Mouse (Mus musculus) forebrain, postnatal 0 days (tissue): ENCODE results near the gene 2010111I01Rik. TPM values are rescaled to one million over a fixed set of nuclear protein-coding genes. Genes with fewer than 3 reads are reported as not detected.
"Not testable (repeated sequence)": the region's sequence is repeated elsewhere in the genome, so short reads cannot be mapped to it uniquely, and the experiment has no call there.

ENCODE experiments used
- ATAC-seq: fragments of 200-750 bp; cut with Nextera tagmentation; 2 replicates; pipeline ENCODE4 v1.8.0; 2017; ENCODE audit warnings: mild to moderate bottlenecking, moderate library complexity
- DNase-seq: peaks from one replicate; pipeline ENCODE4 v3.0.0-alpha.2; 2015
- H3K27ac ChIP-seq: fragments of 300-500 bp; sonication (generic); 2 replicates; pipeline ENCODE4 v1.5.1; 2014; ENCODE audit warnings: low read depth, mild to moderate bottlenecking, antibody characterized with exemption, low read length, moderate library complexity, mixed read lengths
- H3K27me3 ChIP-seq: fragments of 300-500 bp; sonication (generic); 2 replicates; pipeline ENCODE4 v1.6.1; 2014; ENCODE audit warnings: mild to moderate bottlenecking, low read length, mixed read lengths; ENCODE audit not compliant: insufficient read depth
- H3K36me3 ChIP-seq: fragments of 300-500 bp; sonication (generic); 2 replicates; pipeline ENCODE4 v1.6.1; 2014; ENCODE audit warnings: mild to moderate bottlenecking, moderate library complexity; ENCODE audit not compliant: insufficient read depth
- H3K4me1 ChIP-seq: fragments of 300-500 bp; sonication (generic); 2 replicates; pipeline ENCODE4 v1.6.1; 2014; ENCODE audit warnings: antibody characterized with exemption; ENCODE audit not compliant: insufficient read depth
- H3K4me2 ChIP-seq: fragments of 300-500 bp; sonication (generic); 2 replicates; pipeline ENCODE4 v1.6.1; 2014; ENCODE audit warnings: low read depth, mild to moderate bottlenecking, moderate library complexity
- H3K4me3 ChIP-seq: fragments of 300-500 bp; sonication (generic); 2 replicates; pipeline ENCODE4 v1.5.1; 2014; ENCODE audit warnings: low read depth, low read length, mixed read lengths
- H3K9ac ChIP-seq: fragments of 300-500 bp; sonication (generic); 2 replicates; pipeline ENCODE4 v1.6.1; 2014; ENCODE audit warnings: mild to moderate bottlenecking
- H3K9me3 ChIP-seq: fragments of 300-500 bp; sonication (generic); 2 replicates; pipeline ENCODE4 v1.6.1; 2016; ENCODE audit warnings: low read length
- CTCF ChIP-seq: sonication (generic); IDR thresholded peaks from 2 replicates; pipeline ENCODE4 v1.5.1; 2016; ENCODE audit warnings: antibody characterized with exemption, control low read depth, low read depth
- WGBS: fragments of 180-500 bp; shearing (Covaris S2); extraction: QIAGEN DNeasy Blood & Tissue Kit; methylation state at CpG from one replicate; pipeline ENCODE4 v1.1.7; 2014; 5-methylcytosine and 5-hydroxymethylcytosine counted together
- polyA plus RNA-seq: library from polyadenylated mRNA; unstranded; fragments of >200 nt; fragmentation: Nextera tagmentation; extraction: Ambion mirVana; gene quantifications from 2 replicates; pipeline ENCODE4 v1.2.1, GENCODE M21; 2015
- total RNA-seq: library from RNA; depleted of rRNA; stranded (reverse); fragments of >200 nt; gene quantifications from 2 replicates; pipeline ENCODE4 v1.2.3, GENCODE M21; 2014

2010111I01Rik gene
- total and polyA plus RNA-seq, 2 experiments from 2014 or later, result 20.3 to 47.8 TPM

GRCm38 (mm10) chr13:62993543-62994477 is 29.1 kb downstream of the 2010111I01Rik start:
- no peak overlapping the region for H3K4me3 ChIP-seq
- no peaks in the 10 kb centered on the region for H3K4me1 ChIP-seq
- H3K9me3 ChIP-seq, result no peaks in the 10 kb centered on the region
- H3K4me2 ChIP-seq, result no peak overlapping the region
- 78% methylated on average over 5 of the region's 5 CpGs for WGBS
- H3K36me3 ChIP-seq, result no peaks in the 10 kb centered on the region
- DNase-seq (no peak), ATAC-seq (no peak)
- no peak for TF ChIP-seq CTCF
- no peak overlapping the region for H3K27ac ChIP-seq
- H3K9ac ChIP-seq, result no peak overlapping the region
- no peaks in the 10 kb centered on the region for H3K27me3 ChIP-seq

GRCm38 (mm10) chr13:62996767-62997166 is 32.1 kb downstream of the 2010111I01Rik start:
- Histone ChIP-seq H3K36me3 (no peaks in the 10 kb centered on the region), H3K27me3 (no peaks in the 10 kb centered on the region), H3K4me1 (no peaks in the 10 kb centered on the region), H3K4me2 (no peak overlapping the region), H3K9me3 (no peaks in the 10 kb centered on the region), H3K4me3 (no peak overlapping the region), H3K9ac (no peak overlapping the region), H3K27ac (no peak overlapping the region)
- no peak for ATAC-seq
- DNase-seq, result no peak
- whole genome bisulfite sequencing, result 86% methylated on average over 2 of the region's 2 CpGs
- TF ChIP-seq CTCF, result no peak

- not testable (repeated sequence) for ATAC-seq, H3K36me3 ChIP-seq, H3K27ac ChIP-seq, H3K9ac ChIP-seq, DNase-seq, H3K4me1 ChIP-seq, H3K4me2 ChIP-seq, H3K4me3 ChIP-seq, H3K27me3 ChIP-seq, H3K9me3 ChIP-seq
- WGBS, result 92% methylated on average over 3 of the region's 3 CpGs
These were observed 42.8 kb downstream of the 2010111I01Rik start for GRCm38 (mm10) chr13:63007491-63007890.

- Histone ChIP-seq H3K36me3 (no peaks in the 10 kb centered on the region), H3K27ac (no peak overlapping the region), H3K27me3 (no peaks in the 10 kb centered on the region), H3K9me3 (no peaks in the 10 kb centered on the region), H3K4me2 (no peak overlapping the region), H3K9ac (no peak overlapping the region), H3K4me1 (no peaks in the 10 kb centered on the region), H3K4me3 (no peak overlapping the region)
- no peak for TF ChIP-seq CTCF
- ATAC-seq (peak; percentile 60), DNase-seq (no peak)
- 76% methylated on average over 2 of the region's 2 CpGs for WGBS
These were observed 45.8 kb downstream of the 2010111I01Rik start for GRCm38 (mm10) chr13:63010345-63011090.

GRCm38 (mm10) chr13:63014353-63014752 is 49.7 kb downstream of the 2010111I01Rik start:
- no peak for TF ChIP-seq CTCF
- H3K9me3 ChIP-seq, result no peaks in the 10 kb centered on the region
- no peaks in the 10 kb centered on the region for H3K27me3 ChIP-seq
- 50% methylated on average over 1 of the region's 1 CpGs for WGBS
- DNase-seq (no peak), ATAC-seq (peak; percentile 37; the same call in 1 of the 2 replicates)
- H3K4me2 ChIP-seq, result no peak overlapping the region
- H3K9ac ChIP-seq, result no peak overlapping the region
- H3K4me1 ChIP-seq, result no peaks in the 10 kb centered on the region
- H3K4me3 ChIP-seq, result no peak overlapping the region
- no peak overlapping the region for H3K27ac ChIP-seq
- no peaks in the 10 kb centered on the region for H3K36me3 ChIP-seq

GRCm38 (mm10) chr13:63015362-63015761 is 50.7 kb downstream of the 2010111I01Rik start:
- 65% methylated on average over 4 of the region's 4 CpGs for WGBS
- DNase-seq (no peak), ATAC-seq (peak; percentile 58; the same call in 1 of the 2 replicates)
- H3K9ac ChIP-seq, result no peak overlapping the region
- no peaks in the 10 kb centered on the region for H3K27me3 ChIP-seq
- H3K9me3 ChIP-seq, result no peaks in the 10 kb centered on the region
- H3K4me1 ChIP-seq, result no peaks in the 10 kb centered on the region
- H3K4me3 ChIP-seq, result no peak overlapping the region
- no peak for TF ChIP-seq CTCF
- no peak overlapping the region for H3K4me2 ChIP-seq
- H3K27ac ChIP-seq, result peak overlapping the region; percentile 35; the same call in 1 of the 2 replicates
- no peaks in the 10 kb centered on the region for H3K36me3 ChIP-seq

GRCm38 (mm10) chr13:63016056-63016455 is 51.4 kb downstream of the 2010111I01Rik start:
- Histone ChIP-seq H3K27me3 (no peaks in the 10 kb centered on the region), H3K9ac (no peak overlapping the region), H3K4me2 (no peak overlapping the region), H3K4me1 (no peaks in the 10 kb centered on the region), H3K36me3 (no peaks in the 10 kb centered on the region), H3K9me3 (no peaks in the 10 kb centered on the region), H3K27ac (no peak overlapping the region), H3K4me3 (no peak overlapping the region)
- TF ChIP-seq CTCF, result no peak
- ATAC-seq, result no peak
- 84% methylated on average over 3 of the region's 3 CpGs for WGBS
- no peak for DNase-seq
